Mouse (Mus musculus): ENCODE measurements around the gene Cabp1. TPM values are rescaled to one million over a fixed set of nuclear protein-coding genes. Genes with fewer than 3 reads are reported as not detected.
A peak's percentile ranks its signal among the peaks of the same experiment; 100 is the strongest.
"Not testable (repeated sequence)": the region's sequence is repeated elsewhere in the genome, so short reads cannot be mapped to it uniquely, and the experiment has no call there.

Cabp1 gene
- total RNA-seq, 2 experiments from 2014 or later: 309 to 312 TPM

DNA sequence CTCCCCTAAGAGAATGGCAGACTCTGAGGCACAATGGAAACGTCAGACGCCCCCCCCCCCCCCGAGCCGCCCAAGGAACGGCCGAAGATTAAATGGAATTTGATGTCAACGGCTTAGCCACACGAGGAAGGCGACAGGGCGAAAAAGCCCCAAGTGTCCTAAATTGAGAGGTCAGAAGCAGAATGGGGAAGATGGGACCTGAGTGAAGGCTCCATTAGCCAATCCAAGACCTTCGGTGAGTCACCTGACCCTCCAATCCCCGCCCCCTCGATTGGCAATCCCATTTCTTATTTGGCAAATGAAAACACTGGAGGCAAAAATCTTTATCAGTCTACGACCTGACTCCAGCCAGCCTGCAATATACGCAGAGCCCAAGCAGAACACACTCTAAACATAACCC, 9.5 kb downstream of the Cabp1 start:
- intact Hi-C loops (cut with DNase I): no loop called here
- DNase-seq (ENCODE audit: low spot score in 2 of 2): no peak

DNA sequence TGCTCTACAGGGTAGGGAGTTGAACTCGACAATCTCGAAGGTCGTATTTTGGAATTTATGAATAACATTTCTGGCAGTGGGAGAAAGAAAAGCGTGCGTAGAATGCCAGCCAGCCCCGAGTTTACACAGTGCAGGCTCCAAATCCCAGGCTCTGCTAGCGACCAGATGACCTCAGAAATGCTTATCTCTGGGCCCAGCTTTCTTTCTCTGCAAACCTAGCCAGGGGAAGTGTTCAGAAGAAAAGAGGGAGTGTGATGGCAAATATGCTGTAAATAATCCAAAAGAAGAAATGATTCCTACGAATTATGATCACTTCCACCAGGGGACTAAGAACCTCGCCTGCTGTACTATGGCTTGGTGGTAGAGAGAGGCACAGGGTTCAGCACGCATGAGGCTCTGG, 10.7 kb downstream of the Cabp1 start:
- DNase-seq (ENCODE audit: low spot score in 2 of 2): no peak
- intact Hi-C loops (cut with DNase I): no loop called here

DNA sequence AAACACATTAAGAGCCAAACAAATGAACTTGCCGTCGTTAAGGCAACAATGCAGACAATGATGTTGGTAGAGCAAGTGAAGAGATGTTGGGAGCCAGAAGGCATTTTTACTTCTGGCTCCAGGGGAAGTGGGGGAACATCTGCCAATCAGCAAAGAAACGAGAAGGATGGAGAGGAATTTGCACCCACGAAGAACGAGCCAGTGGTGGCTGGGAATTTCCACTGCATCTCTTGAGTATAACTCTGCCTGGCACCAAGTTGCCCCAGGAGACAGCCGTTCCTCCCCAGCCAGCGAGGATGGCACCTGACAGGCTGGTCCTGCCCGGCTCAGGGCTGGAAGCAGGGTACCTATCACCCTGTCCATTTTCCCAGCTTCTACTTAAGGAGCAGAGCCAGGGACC, 11.3 kb downstream of the Cabp1 start:
- intact Hi-C loops (cut with DNase I): no loop called here
- DNase-seq (ENCODE audit: low spot score in 2 of 2): no peak

DNA sequence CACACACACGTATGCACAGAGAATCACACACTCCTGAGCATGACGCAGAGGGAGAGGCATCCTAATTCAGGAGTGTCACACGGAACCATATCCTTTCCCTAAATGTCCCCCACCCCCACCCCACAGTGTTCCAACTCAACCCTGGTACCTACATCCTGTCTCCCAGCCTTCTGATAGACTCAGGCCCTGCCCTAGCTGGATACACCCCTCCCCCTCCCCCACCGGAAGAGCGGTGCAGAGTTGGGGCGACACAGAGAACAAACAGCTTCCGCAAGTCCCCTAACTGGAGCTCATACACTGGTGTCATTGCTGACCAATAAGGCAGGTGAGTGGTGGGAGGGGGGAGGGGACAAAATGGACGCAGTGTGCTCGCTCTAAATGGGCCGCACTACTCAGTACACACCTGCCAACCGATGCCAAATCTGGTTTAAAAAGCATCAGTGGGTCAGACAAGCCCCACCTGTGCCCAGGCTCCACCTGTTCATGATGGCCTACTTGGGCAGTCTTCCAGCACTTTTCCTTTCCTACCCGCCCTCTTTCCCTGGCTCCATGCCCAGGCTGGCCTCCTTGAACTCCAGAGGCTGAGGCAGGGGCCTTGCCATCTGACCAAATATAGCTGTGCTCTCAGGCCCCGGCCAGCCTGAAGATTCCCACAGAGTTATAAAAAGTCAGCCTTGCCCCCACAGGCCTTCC, 12.8 kb downstream of the Cabp1 start:
- intact Hi-C loops (cut with DNase I): no loop called here
- DNase-seq (ENCODE audit: low spot score in 2 of 2): no peak

DNA sequence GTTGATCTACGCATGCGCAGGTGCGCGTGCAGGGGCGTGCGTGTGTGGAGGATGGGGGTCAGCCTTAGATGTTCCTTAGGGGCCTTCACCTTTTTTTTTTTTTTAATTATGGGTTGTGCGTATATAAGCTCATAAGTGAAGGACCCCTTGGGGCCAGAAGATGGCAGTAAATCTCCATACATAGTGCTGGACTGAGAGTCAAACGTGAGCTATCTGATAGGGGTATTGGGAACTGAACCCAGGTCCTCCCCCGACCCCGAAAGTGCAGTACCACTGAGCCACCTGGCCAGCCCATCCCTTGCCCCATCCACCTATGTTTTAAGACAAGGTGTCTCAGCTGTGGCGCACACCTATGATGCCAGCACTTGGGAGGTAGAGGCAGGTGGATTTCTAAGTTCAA, 14.6 kb downstream of the Cabp1 start:
- DNase-seq (ENCODE audit: low spot score in 2 of 2): no peak
- intact Hi-C loops (cut with DNase I): no loop called here

DNA sequence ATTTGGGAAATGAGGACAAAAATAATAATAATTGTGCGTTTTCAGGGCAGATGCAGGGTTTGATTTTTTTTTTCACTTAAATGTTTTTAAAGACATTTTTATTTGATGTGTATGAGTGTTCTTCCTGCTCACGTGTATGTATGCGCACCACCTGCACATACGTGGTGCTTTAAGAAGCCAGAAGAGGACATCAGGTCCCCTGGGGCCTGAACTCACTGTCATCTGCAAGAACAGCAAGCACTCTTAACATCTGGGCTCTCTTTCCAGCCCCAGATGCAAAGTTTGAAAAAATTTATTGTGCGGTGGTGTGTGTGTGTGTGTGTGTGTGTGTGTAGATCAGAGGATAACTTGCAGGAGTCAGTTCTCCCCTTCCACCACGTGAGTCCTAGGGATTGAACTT, 16.3 kb downstream of the Cabp1 start:
- DNase-seq (ENCODE audit: low spot score in 2 of 2): no peak
- intact Hi-C loops (cut with DNase I): no loop called here

DNA sequence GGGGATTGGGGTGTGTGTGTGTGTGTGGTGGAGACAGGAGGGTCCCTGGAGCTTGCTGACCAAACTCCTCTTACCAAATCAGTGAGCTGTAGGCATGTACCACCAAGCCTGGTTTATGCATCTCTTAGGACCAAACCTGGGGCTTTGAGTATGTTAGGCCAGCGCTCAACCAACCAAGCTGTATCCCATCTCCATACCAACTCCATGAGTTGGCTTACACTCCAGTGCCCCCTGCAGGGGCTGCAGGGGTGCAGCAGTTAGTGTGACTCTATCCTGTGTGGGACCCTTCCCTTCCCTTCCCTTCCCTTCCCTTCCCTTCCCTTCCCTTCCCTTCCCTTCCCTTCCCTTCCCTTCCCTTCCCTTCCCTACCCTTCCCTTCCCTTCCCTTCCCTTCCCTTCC, 19.6 kb downstream of the Cabp1 start:
- intact Hi-C loops (cut with DNase I): no loop called here
- DNase-seq (ENCODE audit: low spot score in 2 of 2): no peak

DNA sequence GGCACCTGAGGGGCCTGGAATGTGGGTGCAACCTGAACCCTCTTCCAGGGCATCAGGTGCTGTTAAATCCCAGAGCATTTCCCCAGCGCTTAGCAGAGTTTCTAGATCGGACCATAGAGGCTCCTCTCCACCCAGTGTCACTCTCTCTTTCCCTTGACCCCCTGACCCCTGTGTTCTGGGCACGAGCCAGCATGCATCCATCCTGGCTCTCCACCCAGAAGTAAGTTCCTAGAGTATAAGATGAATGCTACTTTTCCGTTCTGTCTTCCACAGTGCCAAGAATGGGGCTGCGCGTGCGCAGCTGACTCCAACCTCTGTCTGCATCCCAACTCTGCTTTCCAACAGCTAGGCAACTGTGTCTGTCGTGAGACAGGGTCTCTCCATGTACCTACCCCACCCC, 24.0 kb downstream of the Cabp1 start:
- DNase-seq (ENCODE audit: low spot score in 2 of 2): no peak
- intact Hi-C loops (cut with DNase I): no loop called here

DNA sequence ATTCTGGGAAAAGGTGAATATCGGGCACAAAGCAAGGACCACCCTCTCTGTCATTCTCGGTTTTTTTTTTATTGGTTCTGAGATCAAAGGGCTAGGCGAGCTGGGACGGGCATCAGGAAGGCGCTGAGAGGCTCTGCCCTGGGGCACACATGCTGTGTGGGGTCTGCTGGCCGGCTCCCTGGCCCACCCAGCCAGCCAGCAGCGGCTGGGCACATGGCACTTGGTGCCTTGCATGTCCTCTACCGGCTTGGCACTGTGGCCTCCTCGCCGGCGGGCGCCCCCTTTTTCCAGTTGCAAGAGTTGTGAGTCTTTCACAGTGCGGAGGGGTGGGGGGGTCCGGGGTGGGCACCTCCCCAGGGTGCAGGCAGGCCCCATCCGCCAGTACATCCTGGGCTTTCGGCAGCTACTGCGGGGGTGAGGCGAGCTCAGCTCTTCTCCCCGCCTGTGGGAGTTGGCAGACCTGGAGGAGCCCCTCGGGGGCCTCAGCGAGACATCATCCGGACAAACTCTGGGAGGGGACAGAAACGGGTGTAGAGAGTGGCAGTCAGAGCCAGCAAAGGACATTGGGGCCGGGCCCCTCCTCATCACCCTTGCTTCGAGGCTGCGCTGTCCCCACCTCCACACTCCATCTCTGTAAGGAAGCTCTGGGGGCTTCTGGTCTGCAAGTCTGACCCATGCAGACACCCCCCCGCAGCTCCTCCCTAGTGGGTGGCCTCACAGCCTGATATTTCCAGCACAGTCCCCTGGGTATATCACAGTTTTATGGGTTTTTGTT, 25.4 kb downstream of the Cabp1 start:
- no peak for DNase-seq (ENCODE audit: low spot score in 2 of 2)
- intact Hi-C loops (cut with DNase I): no loop called here

DNA sequence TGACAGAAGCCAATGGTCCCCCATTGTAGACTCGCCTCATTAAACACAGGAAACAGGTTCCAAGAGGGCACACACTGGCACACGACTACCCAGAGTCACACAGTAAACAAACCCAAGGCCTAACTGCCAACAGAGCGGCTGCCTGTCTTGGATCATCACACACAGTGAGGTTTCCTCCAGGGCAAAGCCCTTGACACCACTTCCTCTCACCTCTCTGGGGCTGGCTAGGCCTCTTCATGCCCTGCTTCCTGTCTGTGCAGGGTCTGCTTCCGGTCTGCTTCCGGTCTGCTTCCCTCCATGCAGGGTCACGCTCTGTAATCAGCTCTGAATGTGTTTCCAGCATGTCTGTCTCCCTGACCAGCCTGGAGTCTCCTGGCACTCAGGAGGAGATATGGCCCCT, 26.8 kb downstream of the Cabp1 start:
- intact Hi-C loops (cut with DNase I): no loop called here
- no peak for DNase-seq (ENCODE audit: low spot score in 2 of 2)

DNA sequence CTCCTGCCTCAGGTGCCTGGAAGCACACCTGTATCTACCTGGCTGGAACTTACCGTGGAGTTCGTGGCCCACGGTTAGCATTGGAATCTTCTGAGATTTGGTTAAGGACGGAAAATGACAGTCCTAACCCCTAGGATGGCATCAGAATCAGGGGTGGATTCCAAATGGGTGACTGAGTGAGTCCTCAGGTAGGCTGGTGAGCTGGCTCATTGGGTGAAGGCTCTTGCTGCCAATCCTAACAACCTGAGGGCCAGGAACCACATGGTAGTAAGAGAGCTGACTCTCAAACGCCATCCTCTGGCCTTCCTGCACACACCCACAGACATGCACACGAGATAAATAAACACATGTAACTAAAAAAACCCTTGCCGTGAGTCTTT, 27.4 kb downstream of the Cabp1 start:
- no peak for DNase-seq (ENCODE audit: low spot score in 2 of 2)
- intact Hi-C loops (cut with DNase I): no loop called here

DNA sequence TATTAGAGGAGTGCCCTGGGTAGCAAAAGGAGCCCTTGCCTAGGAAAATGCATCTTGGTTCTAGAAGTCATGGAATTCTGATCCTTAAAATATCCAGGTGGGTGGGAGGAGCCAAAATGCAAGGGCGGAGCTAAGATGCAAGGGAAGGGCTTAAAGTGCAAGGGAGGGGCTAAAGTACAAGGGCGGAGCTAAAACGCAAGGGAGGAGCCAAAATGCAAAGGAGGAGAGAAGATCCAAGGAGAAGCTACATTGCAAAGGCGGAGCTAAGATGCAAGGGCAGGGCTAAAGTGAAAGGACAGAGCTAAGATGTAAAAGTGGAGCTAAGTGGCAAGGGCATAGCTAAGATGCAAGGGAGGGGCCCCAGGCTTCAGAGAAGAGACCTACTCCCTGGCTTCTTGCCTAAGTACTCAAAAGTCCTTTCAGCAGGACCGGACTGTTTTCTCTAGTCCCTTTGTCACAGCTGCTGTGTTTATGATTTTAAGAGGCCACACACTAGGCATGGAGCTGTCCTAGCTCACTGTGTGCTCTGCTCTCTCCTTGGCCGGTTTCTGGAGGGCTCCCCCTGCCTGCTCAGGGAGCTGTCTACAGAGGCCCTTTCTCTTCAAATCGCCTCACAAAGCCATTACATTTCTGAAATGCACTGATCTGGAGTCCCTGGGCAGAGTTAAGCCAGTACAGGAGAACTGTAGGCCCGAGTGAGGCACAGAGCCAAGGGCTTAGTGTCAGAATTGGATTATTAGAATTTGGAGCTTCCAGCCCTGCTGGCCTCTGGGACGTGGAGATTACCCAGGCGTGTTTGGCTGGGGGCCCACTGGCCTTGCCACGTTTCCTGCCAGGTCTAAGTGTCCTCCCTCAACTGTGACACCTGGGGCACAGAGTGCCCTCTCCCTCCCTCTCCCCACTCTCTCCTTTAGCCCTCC, 28.0 kb downstream of the Cabp1 start:
- intact Hi-C loops (cut with DNase I): no loop called here
- no peak for DNase-seq (ENCODE audit: low spot score in 2 of 2)

DNA sequence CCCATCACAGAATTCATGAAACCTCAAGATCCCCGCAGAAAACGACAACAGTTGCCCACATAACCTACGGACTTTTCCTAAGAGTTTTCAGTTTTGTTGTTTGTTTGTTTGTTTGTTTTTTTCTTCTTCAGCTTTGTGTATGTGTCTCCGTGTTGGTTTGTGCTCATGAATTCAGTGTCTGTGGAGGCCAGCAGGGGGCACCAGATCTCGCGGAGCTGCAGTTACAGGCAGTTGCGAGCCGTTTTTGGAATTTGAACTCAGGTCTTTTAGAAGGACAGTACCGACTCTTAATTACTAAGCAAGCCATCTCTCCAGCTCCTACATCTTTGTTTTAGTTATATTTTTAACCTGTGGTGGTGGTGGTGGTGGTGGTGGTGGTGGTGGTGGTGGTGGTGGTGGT, 28.8 kb downstream of the Cabp1 start:
- intact Hi-C loops (cut with DNase I): no loop called here
- DNase-seq (ENCODE audit: low spot score in 2 of 2): no peak

DNA sequence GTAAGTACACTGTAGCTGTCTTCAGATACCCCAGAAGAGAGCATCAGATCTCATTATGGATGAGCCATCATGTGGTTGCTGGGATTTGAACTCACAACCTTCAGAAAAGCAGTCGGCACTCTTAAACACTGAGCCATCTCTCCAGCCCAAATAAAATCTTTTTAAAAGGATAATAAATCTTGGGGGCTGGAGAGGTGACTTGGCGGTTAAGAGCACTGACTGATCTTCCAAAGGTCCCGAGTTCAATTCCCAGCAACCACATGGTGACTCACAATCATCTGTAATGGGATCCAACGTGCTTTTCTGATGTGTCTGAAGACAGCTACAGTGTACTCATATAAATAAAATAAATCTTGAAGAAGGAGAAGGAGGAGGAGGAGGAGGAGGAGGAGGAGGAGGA, 29.7 kb downstream of the Cabp1 start:
- DNase-seq (ENCODE audit: low spot score in 2 of 2); intact Hi-C loops (cut with DNase I): not testable (repeated sequence)

DNA sequence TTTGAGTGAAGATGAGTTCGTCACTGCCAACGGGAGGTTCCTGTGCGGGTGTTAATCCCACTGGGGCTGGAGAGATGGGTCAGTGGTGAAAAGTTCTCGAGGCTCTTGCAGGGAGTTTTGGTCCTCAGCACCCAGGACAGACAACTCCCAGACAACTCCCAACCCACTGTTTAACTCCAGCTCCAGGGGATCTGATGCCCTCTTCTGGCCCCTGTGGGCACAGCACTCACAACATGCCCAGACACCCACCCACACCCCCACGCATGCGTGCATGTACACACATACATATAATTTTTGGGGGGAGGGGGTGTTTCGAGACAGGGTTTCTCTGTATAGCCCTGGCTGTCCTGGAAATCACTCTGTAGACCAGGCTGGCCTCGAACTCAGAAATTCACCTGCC, 30.6 kb downstream of the Cabp1 start:
- DNase-seq (ENCODE audit: low spot score in 2 of 2): peak; percentile 48 to 49
- intact Hi-C loops (cut with DNase I): no loop called here

DNA sequence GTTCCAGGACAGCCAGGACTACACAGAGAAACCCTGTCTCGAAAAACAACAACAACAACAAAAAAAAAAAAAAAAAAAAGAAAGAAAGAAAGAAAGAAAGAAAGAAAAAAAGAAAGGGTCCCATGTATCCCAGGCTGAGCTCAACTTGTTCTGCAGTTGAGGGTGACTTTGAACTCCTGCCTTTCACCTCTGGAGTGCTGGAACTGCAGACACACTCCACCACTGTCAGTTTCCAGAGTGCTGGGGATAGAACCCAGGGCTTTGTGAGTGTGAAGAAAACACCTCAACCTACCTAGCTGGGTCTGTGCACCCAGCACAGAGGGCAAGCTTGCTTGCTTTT, 32.3 kb downstream of the Cabp1 start:
- intact Hi-C loops (cut with DNase I); DNase-seq (ENCODE audit: low spot score in 2 of 2): not testable (repeated sequence)

DNA sequence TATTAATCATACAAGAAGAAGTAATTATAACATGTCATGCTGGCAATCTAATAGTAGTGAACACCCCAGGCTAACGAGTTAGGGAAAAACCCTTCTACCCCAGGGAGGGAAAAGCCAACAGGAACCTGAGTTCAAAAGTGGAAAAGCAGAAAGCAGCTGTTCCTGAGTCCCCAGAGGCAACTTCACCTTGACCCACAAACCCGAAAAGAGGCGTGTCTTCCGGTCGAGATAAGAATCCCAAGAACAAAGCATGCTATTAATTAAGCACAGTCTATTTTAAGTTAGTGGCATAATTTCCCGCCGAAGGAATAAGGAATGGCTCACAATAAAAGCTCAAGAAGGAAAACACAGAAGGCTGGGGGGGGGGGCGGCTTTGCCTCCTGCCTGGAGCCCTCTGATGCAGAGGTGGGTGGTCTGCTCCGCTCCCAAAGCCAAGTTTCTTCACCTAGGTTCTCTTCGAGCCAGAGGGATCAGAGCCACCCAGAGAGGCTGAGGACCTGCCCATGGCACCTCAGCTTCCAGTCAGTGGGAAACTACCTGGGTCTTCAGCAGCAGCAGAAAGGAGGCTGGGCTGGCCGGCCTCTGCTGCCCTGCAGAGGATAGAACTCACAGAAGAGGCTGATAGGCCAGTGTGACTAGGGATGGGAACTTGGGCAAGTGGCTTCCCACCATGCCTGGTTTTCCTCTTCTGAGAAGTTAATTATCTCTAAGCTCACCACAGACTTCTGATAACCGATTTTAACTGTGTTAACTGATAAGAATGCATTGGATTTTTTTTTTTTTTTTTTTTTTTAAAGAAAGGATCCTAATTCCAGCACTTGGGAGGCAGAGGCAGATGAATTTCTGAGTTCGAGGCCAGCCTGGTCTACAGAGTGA, 32.9 kb downstream of the Cabp1 start:
- intact Hi-C loops (cut with DNase I): no loop called here
- DNase-seq (ENCODE audit: low spot score in 2 of 2): no peak

DNA sequence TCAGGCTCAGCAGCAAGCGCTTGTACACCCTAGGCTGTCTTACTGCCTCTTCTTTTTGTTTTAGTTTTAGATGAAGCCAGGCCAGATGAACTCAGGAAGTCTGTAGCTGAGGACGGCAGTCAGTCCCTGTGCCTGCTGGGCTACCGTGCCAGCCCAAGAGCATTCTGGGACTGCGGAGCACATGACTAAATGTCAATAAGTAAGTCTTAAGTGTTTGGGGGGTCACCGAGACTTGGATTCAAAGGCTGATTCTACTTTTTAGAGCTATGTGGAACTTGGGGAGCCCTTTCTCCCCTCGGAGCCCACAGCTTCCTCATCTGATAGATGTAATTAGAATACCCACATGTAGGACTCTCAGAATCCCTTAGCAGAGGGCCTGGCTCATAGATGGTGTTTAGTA, 33.5 kb downstream of the Cabp1 start:
- intact Hi-C loops (cut with DNase I): no loop called here
- no peak for DNase-seq (ENCODE audit: low spot score in 2 of 2)

DNA sequence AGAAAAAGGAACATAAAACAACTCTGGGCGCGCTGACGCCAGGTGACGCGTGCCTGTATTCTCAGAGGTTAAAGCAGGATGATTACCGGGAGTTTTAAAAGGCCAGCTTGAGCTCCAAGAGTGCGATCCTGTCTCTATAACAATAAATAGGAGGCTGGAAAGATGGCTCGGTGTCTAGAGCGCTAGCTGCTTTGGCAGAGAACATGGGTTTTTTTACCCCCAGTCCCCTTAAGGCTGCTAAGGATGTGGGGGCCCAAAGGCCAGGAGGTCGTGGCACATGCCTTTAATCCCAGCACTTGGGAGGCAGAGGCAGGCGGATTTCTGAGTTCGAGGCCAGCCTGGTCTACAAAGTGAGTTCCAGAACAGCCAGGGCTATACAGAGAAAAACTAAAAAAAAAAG, 35.0 kb downstream of the Cabp1 start:
- DNase-seq (ENCODE audit: low spot score in 2 of 2): no peak
- intact Hi-C loops (cut with DNase I): loop anchor here (2.0 kb wide), 1 partner anchor 34 kb away; no protein-coding TSS in a partner anchor
